Mouse (Mus musculus) Patski (cell line): ENCODE measurements around the gene Tppp3. TPM values are rescaled to one million over a fixed set of nuclear protein-coding genes. Genes with fewer than 3 reads are reported as not detected.

Source experiments
- ATAC-seq: fragments of 100-300 bp; one replicate; pipeline ENCODE4 v1.8.0; 2021
- CTCF ChIA-PET: fragments of 350-600 bp; sonication (Branson Sonifier 250); formaldehyde crosslinking; loops from one replicate; lab custom pipeline; 2022; ENCODE audit warnings: inconsistent platforms; lab: Charles Lee
- POLR2A ChIA-PET: fragments of 350-600 bp; sonication (Branson Sonifier 250); formaldehyde crosslinking; loops from one replicate; lab custom pipeline; 2022; ENCODE audit warnings: antibody characterized with exemption, inconsistent platforms; lab: Charles Lee
- DNase-seq: peaks from one replicate; pipeline ENCODE4 v3.0.0-alpha.2; 2011; ENCODE audit warnings: low read depth, low spot score
- H3K27me3 ChIP-seq: fragments of 371-371 bp; one replicate; pipeline ENCODE4 v1.5.1; 2021
- CTCF ChIP-seq: fragments of 100-300 bp; IDR thresholded peaks from one replicate; pipeline ENCODE4 v1.5.1; 2021
- in situ Hi-C: fragments of 300-500 bp; cut with MboI; formaldehyde crosslinking; loops from 3 replicates; pipeline ENCODE4 v1.11.1; 2018; ENCODE audit warnings: low pct_unique_long_range_greater_than_20kb, mixed read lengths
- polyA plus RNA-seq: library from polyadenylated mRNA; unstranded; gene quantifications from one replicate; pipeline ENCODE4 v1.2.3, GENCODE M21; 2021

Tppp3 gene
- polyA plus RNA-seq, 1 experiment from 2014 or later, result 2.7 TPM

- ChIA-PET CTCF (interaction anchor here (1.3 kb wide), 1 partner anchor 23 kb away, joined by 3 read pairs; no protein-coding TSS in a partner anchor), POLR2A (interaction anchor here (0.7 kb wide), 1 partner anchor 42 kb away, joined by 4 read pairs; no protein-coding TSS in a partner anchor)
- DNase-seq (no peak), ATAC-seq (no peak)
- H3K27me3 ChIP-seq, result no peaks in the 10 kb centered on the region
- in situ Hi-C loops, result no loop called here
- no peak for TF ChIP-seq CTCF
These were observed 38.8 kb upstream of the Tppp3 start for GRCm38 (mm10) chr8:105509997-105510735.

GRCm38 (mm10) chr8:105508758-105509157, 37.4 kb upstream of the Tppp3 start:
- ChIA-PET POLR2A (no interaction called here), CTCF (no interaction called here)
- ATAC-seq, result no peak
- H3K27me3 ChIP-seq, result no peaks in the 10 kb centered on the region
- no peak for DNase-seq
- in situ Hi-C loops, result no loop called here
- no peak for TF ChIP-seq CTCF

- TF ChIP-seq CTCF, result no peak
- ATAC-seq, result no peak
- DNase-seq, result no peak
- in situ Hi-C loops, result no loop called here
- no peaks in the 10 kb centered on the region for H3K27me3 ChIP-seq
- ChIA-PET POLR2A (interaction anchor here (0.5 to 1.1 kb wide), 2 partner anchors 25 to 143 kb away, joined by 3 to 5 read pairs; no protein-coding TSS in a partner anchor), CTCF (interaction anchor here (1.3 to 3.5 kb wide), 2 partner anchors 8 to 45 kb away, joined by 3 to 18 read pairs; no protein-coding TSS in a partner anchor)
These were observed 35.7 kb upstream of the Tppp3 start for GRCm38 (mm10) chr8:105506977-105507376.

- DNase-seq, result no peak
- CTCF ChIA-PET, result interaction anchor here (3.5 kb wide), 1 partner anchor 11 kb away, joined by 18 read pairs; no protein-coding TSS in a partner anchor
- TF ChIP-seq CTCF, result no peak
- POLR2A ChIA-PET, result no interaction called here
- ATAC-seq, result no peak
- no peaks in the 10 kb centered on the region for H3K27me3 ChIP-seq
- in situ Hi-C loops, result no loop called here
These were observed 33.3 kb upstream of the Tppp3 start for GRCm38 (mm10) chr8:105504617-105505016.

GRCm38 (mm10) chr8:105499787-105500186, 28.5 kb upstream of the Tppp3 start:
- TF ChIP-seq CTCF, result no peak
- in situ Hi-C loops, result no loop called here
- no peaks in the 10 kb centered on the region for H3K27me3 ChIP-seq
- DNase-seq (no peak), ATAC-seq (peak; percentile 34)
- CTCF ChIA-PET, result interaction anchor here (1.6 kb wide), 1 partner anchor 32 kb away, joined by 3 read pairs; no protein-coding TSS in a partner anchor
- POLR2A ChIA-PET, result no interaction called here

- CTCF ChIA-PET, result no interaction called here
- TF ChIP-seq CTCF, result peak; percentile 99
- DNase-seq (no peak), ATAC-seq (peak; percentile 82)
- POLR2A ChIA-PET, result interaction anchor here (1.3 to 1.6 kb wide), 2 partner anchors 12 to 19 kb away, joined by 3 to 4 read pairs; no protein-coding TSS in a partner anchor
- in situ Hi-C loops, result no loop called here
- H3K27me3 ChIP-seq, result no peaks in the 10 kb centered on the region
These were observed 25.3 kb upstream of the Tppp3 start, which contains the start of gene Zdhhc1 for GRCm38 (mm10) chr8:105496439-105497180. Zdhhc1 (minus strand) TSS chr8:105496902.

- no peak for ATAC-seq
- ChIA-PET CTCF (interaction anchor here (0.7 to 2.7 kb wide), 4 partner anchors 12 to 48 kb away, joined by 3 to 15 read pairs (median 4); no protein-coding TSS in a partner anchor), POLR2A (interaction anchor here (1.3 to 1.6 kb wide), 3 partner anchors 11 to 20 kb away, joined by 3 to 4 read pairs (median 4); no protein-coding TSS in a partner anchor)
- in situ Hi-C loops, result no loop called here
- no peak for DNase-seq
- no peaks in the 10 kb centered on the region for H3K27me3 ChIP-seq
- no peak for TF ChIP-seq CTCF
These were observed 24.3 kb upstream of the Tppp3 start for GRCm38 (mm10) chr8:105495350-105496302.

- in situ Hi-C loops, result no loop called here
- no peak for TF ChIP-seq CTCF
- H3K27me3 ChIP-seq, result no peaks in the 10 kb centered on the region
- DNase-seq, result no peak
- ATAC-seq, result no peak
- POLR2A ChIA-PET, result interaction anchor here (0.5 to 1.4 kb wide), 2 partner anchors 21 to 98 kb away, joined by 4 to 5 read pairs; no protein-coding TSS in a partner anchor
- CTCF ChIA-PET, result interaction anchor here (1.5 to 2.7 kb wide), 4 partner anchors 11 to 21 kb away, joined by 4 to 15 read pairs (median 6); no protein-coding TSS in a partner anchor
These were observed 23.2 kb upstream of the Tppp3 start for GRCm38 (mm10) chr8:105494566-105494965.

- ChIA-PET POLR2A (interaction anchor here (0.8 to 1.3 kb wide), 3 partner anchors 10 to 55 kb away, joined by 3 to 5 read pairs (median 4); no protein-coding TSS in a partner anchor), CTCF (interaction anchor here (1.5 to 3.1 kb wide), 4 partner anchors 8 to 22 kb away, joined by 5 to 15 read pairs (median 10); no protein-coding TSS in a partner anchor)
- in situ Hi-C loops, result no loop called here
- no peaks in the 10 kb centered on the region for H3K27me3 ChIP-seq
- no peak for ATAC-seq
- no peak for TF ChIP-seq CTCF
- DNase-seq, result no peak
These were observed 22.2 kb upstream of the Tppp3 start for GRCm38 (mm10) chr8:105493495-105493894.
